ENCODE assay signal across 20 mouse cellular contexts in the genomic region with DNA sequence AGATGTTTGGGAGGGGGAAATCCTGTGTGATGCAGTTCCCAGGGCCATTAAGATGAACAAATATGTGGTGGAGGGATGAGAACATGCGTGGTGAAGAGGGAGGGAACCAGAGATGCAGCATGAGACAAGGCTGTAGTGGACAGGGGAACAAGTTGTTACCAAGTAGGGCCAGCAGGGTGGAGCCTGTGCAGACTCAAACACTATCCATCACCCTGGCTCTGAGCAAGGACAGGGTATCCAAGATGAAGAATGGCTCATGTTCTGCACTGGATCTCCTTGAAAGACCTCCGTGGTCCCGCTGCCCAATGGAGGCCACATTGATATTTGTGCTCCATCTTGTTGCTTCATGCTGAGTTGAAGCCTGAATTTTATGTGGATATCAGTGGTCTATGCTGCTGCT. TPM values are rescaled to one million over a fixed set of nuclear protein-coding genes. Genes with fewer than 3 reads are reported as not detected.
"Had no signal": no experiment of that assay in that cellular context is flagged by ENCODE, and none has a peak within 500 bp of the region (broad histone marks: within the 10 kb centered on the region; RNA-seq: fewer than 3 reads in every experiment).

No protein-coding gene starts in this region.

- ATAC-seq: midbrain, embryonic 16.5 days had no signal

- H3K4me1 ChIP-seq: midbrain, embryonic 10.5 days; midbrain, embryonic 12.5 days; neural tube, embryonic 13.5 days; neural tube, embryonic 15.5 days had no signal

- DNase-seq: lung, adult 18-20 months; lung, embryonic 14.5 days; lung, postnatal 10 days; lung, postnatal 4 days; midbrain, embryonic 14.5 days; retina, postnatal 1 day; right cerebral cortex, adult 18-20 months; right cerebral cortex, postnatal 25 days; right cerebral cortex, postnatal 4 days; spleen, adult 18-20 months; thymus, adult 18-20 months; thymus, postnatal 14 days; thymus, postnatal 36 days had no signal

- H3K4me3 ChIP-seq: midbrain, embryonic 10.5 days; midbrain, embryonic 12.5 days; myocyte; neural tube, embryonic 13.5 days; neural tube, embryonic 15.5 days had no signal

- H3K9me3 ChIP-seq: neural tube, embryonic 15.5 days had no signal

- H3K27me3 ChIP-seq: midbrain, embryonic 12.5 days; neural tube, embryonic 13.5 days; neural tube, embryonic 15.5 days had no signal

- H3K4me2 ChIP-seq: lung, embryonic 14.5 days; midbrain, embryonic 12.5 days; neural tube, embryonic 13.5 days; neural tube, embryonic 15.5 days had no signal

- H3K9ac ChIP-seq: lung, embryonic 14.5 days; midbrain, embryonic 12.5 days; neural tube, embryonic 13.5 days; neural tube, embryonic 15.5 days had no signal

- H3K36me3 ChIP-seq: midbrain, embryonic 10.5 days; midbrain, embryonic 12.5 days; neural tube, embryonic 13.5 days; neural tube, embryonic 15.5 days had no signal

- H3K27ac ChIP-seq: midbrain, embryonic 10.5 days; midbrain, embryonic 12.5 days; neural tube, embryonic 13.5 days; neural tube, embryonic 15.5 days had no signal

RNA-seq across cellular contexts. Expression of a gene that starts 45.8 kb away (rescaled TPM):
- polyA plus RNA-seq: lung, embryonic 14.5 days; neural tube, embryonic 11.5 days had no signal
